Mouse (Mus musculus) midbrain, postnatal 0 days (tissue): ENCODE results near the gene Ifna4. TPM values are rescaled to one million over a fixed set of nuclear protein-coding genes. Genes with fewer than 3 reads are reported as not detected.

ENCODE experiments used
- ATAC-seq: fragments of 200-750 bp; cut with Nextera tagmentation; 2 replicates; pipeline ENCODE4 v1.8.0; 2017; ENCODE audit warnings: moderate number of reproducible peaks, mild to moderate bottlenecking, moderate TSS enrichment, moderate library complexity; ENCODE audit not compliant: low FRiP score
- DNase-seq: peaks from one replicate; pipeline ENCODE4 v3.0.0-alpha.2; 2015; ENCODE audit warnings: low spot score
- H3K27ac ChIP-seq: fragments of 300-500 bp; sonication (generic); 2 replicates; pipeline ENCODE4 v1.5.1; 2014; ENCODE audit warnings: low read depth, mild to moderate bottlenecking, low read length, mixed read lengths
- H3K27me3 ChIP-seq: fragments of 300-500 bp; sonication (generic); 2 replicates; pipeline ENCODE4 v1.6.1; 2014; ENCODE audit warnings: low read length, control low read depth, mixed read lengths; ENCODE audit not compliant: insufficient read depth
- H3K36me3 ChIP-seq: fragments of 300-500 bp; sonication (generic); 2 replicates; pipeline ENCODE4 v1.6.1; 2014; ENCODE audit warnings: low read length, control low read depth, mixed read lengths; ENCODE audit not compliant: insufficient read depth
- H3K4me1 ChIP-seq: fragments of 300-500 bp; sonication (generic); 2 replicates; pipeline ENCODE4 v1.6.1; 2014; ENCODE audit warnings: mild to moderate bottlenecking, control low read depth, antibody characterized with exemption, low read length, mixed read lengths; ENCODE audit not compliant: insufficient read depth
- H3K4me2 ChIP-seq: fragments of 300-500 bp; sonication (generic); 2 replicates; pipeline ENCODE4 v1.6.1; 2014; ENCODE audit warnings: low read depth, mild to moderate bottlenecking, low read length, mixed read lengths; ENCODE audit not compliant: poor library complexity, severe bottlenecking
- H3K4me3 ChIP-seq: fragments of 300-500 bp; sonication (generic); 2 replicates; pipeline ENCODE4 v1.5.1; 2014; ENCODE audit warnings: low read depth, mild to moderate bottlenecking, low read length, moderate library complexity
- H3K9ac ChIP-seq: fragments of 300-500 bp; sonication (generic); replicated peaks from 2 replicates; pipeline ENCODE4 v1.6.1; 2014; ENCODE audit warnings: mild to moderate bottlenecking, low read length, moderate library complexity, mixed read lengths; ENCODE audit not compliant: poor library complexity, severe bottlenecking
- H3K9me3 ChIP-seq: fragments of 300-500 bp; sonication (generic); 2 replicates; pipeline ENCODE4 v1.6.1; 2016; ENCODE audit warnings: low read length, control low read depth
- CTCF ChIP-seq: IDR thresholded peaks from 2 replicates; pipeline ENCODE4 v1.5.1; 2016; ENCODE audit warnings: antibody characterized with exemption, mild to moderate bottlenecking
- WGBS: fragments of 180-500 bp; shearing (Covaris S2); extraction: QIAGEN DNeasy Blood & Tissue Kit; methylation state at CpG from one replicate; pipeline ENCODE4 v1.1.7; 2014; 5-methylcytosine and 5-hydroxymethylcytosine counted together
- polyA plus RNA-seq: library from polyadenylated mRNA; unstranded; fragments of >200 nt; fragmentation: Nextera tagmentation; extraction: Ambion mirVana; gene quantifications from 2 replicates; pipeline ENCODE4 v1.2.1, GENCODE M21; 2015
- total RNA-seq: library from RNA; depleted of rRNA; stranded (reverse); fragments of >200 nt; gene quantifications from 2 replicates; pipeline ENCODE4 v1.2.3, GENCODE M21; 2014

Ifna4 gene
- total and polyA plus RNA-seq, 2 experiments from 2014 or later, result not detected

DNA sequence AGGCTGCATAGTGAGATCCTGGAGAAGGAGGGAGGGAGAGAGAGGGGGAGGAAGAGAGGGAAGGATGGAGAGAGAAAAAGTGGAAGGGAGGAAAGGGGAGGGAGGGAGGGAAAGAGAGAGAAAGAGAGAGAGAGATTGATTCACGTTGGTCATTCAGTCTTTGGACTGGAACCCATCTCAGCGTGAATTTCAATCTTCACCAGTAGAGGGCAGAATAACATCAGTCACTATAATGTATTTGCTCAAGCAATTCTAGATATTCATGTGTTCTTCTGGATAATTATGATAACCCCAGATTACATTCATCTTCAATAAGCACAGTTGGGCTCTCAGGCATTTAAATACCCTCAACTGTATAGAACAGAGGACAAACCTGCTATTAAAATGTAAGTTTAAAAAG lies 31.0 kb downstream of the Ifna4 start:
- peak; percentile 72 for DNase-seq
- peak; percentile 84 for TF ChIP-seq CTCF
- H3K4me2 ChIP-seq, result no peak overlapping the region

DNA sequence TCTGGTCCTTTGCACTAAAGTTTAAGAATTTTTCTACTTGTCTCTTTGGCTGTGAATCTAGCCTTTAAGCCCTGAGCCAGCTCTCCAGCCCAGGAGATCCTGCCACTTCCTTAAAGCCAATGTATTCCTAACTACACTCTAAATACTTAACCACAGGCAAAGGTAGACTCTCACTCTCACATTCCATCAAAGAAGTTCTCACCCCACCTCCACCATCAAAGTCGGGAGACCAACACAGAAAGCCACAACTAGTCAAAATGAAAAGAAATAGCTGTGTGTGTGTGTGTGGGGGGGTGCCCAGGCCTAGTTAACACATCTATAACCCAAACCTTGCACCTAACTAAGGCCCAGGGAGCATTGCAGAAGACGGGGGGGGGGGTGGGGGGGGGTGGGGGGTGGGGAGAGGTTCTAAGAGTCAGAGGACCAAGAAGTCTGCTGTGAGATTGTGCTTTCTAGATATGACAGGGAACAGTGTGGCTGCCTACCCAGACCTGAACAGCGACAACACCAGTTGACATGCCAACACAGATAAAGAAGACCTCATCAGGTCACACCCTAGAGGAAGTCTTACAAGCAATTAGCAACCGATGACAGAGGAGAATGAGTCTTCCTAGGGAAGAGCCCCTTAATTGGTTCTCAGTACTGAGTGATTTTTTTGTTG lies 33.9 kb downstream of the Ifna4 start:
- WGBS, result 81% methylated on average over 3 of the region's 4 CpGs
- Histone ChIP-seq H3K9me3 (no peaks in the 10 kb centered on the region), H3K9ac (no peak overlapping the region), H3K4me1 (no peaks in the 10 kb centered on the region), H3K36me3 (no peaks in the 10 kb centered on the region), H3K4me2 (no peak overlapping the region), H3K4me3 (no peak overlapping the region), H3K27me3 (no peaks in the 10 kb centered on the region), H3K27ac (no peak overlapping the region)
- ATAC-seq, result no peak
- DNase-seq, result no peak
- no peak for TF ChIP-seq CTCF

More for the DNA sequence above, 31.0 kb downstream of the Ifna4 start:
- Histone ChIP-seq H3K27ac (no peak overlapping the region), H3K9ac (no peak overlapping the region), H3K27me3 (no peaks in the 10 kb centered on the region), H3K4me3 (no peak overlapping the region), H3K36me3 (no peaks in the 10 kb centered on the region), H3K9me3 (no peaks in the 10 kb centered on the region), H3K4me1 (no peaks in the 10 kb centered on the region)
- no peak for ATAC-seq
- WGBS, result 0% methylated on average over 2 of the region's 2 CpGs

DNA sequence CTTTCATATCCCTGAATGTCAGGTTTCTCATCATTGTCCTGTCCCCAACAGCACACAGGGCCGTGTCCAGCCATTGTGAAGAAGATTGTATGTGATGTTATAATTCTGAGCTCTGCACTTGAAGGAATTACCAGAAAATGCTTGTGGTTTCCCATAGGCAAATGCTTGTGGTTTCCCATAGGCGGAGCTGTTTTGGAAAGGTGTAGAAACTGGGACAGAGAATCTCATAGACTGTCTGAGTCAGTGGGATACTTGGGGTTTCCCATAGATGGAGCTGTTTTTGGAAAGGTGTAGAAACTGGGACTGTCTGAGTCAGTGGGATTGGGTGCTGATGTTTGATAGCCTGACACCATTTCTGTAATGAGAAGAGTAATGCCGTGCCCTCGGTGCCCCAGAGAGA lies 34.9 kb downstream of the Ifna4 start:
- no peak overlapping the region for H3K4me3 ChIP-seq
- no peak overlapping the region for H3K27ac ChIP-seq
- WGBS, result 74% methylated on average over 4 of the region's 4 CpGs
- H3K4me1 ChIP-seq, result no peaks in the 10 kb centered on the region
- no peak overlapping the region for H3K4me2 ChIP-seq
- H3K27me3 ChIP-seq, result no peaks in the 10 kb centered on the region
- no peaks in the 10 kb centered on the region for H3K9me3 ChIP-seq
- TF ChIP-seq CTCF, result no peak
- no peaks in the 10 kb centered on the region for H3K36me3 ChIP-seq
- no peak overlapping the region for H3K9ac ChIP-seq
- ATAC-seq, result no peak
- no peak for DNase-seq

DNA sequence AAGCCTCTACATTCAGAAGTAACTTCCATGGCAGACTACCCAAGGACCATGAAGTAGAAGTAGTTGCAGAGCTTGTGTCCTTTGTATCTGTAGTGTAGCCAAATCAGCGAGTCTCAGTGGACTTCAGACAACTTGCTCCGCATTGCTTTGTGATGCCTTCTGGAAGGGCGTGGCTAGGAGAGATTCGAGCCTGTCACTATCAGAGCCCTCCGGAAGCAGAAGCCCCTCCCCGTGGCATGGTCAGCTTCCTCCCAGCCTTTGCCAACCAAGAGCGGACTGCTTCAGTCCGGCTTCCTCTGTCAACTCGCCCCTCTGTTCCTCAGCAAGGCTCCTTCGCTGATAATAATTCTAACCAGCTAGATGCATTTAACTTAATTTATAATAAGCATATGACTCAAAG lies 36.6 kb downstream of the Ifna4 start:
- no peaks in the 10 kb centered on the region for H3K9me3 ChIP-seq
- H3K27ac ChIP-seq, result no peak overlapping the region
- H3K36me3 ChIP-seq, result no peaks in the 10 kb centered on the region
- 48% methylated on average over 10 of the region's 10 CpGs for WGBS
- no peaks in the 10 kb centered on the region for H3K27me3 ChIP-seq
- no peak overlapping the region for H3K4me2 ChIP-seq
- H3K9ac ChIP-seq, result no peak overlapping the region
- DNase-seq, result no peak
- no peak overlapping the region for H3K4me3 ChIP-seq
- no peaks in the 10 kb centered on the region for H3K4me1 ChIP-seq
- TF ChIP-seq CTCF, result no peak
- ATAC-seq, result no peak

DNA sequence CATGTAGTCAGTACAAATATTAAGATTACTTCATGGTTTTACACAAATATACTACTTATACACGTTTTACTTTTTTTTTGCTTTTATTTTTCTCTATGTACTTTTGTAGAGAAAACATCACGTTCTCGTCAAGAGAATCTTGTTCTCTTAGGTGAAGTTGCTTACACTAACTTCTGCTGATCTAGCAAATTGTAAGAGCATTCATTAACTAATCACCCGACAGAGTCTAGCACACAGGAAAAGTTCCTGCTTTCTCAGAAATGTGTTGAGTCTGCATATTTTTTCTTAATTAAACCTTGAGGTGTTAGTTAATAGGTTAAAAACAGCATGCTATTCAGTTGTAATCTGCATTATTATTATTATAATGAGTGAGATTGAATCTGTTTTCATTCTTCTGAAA lies 37.1 kb downstream of the Ifna4 start:
- no peak overlapping the region for H3K4me3 ChIP-seq
- ATAC-seq (no peak), DNase-seq (no peak)
- no peak overlapping the region for H3K4me2 ChIP-seq
- WGBS, result 73% methylated on average over 4 of the region's 4 CpGs
- no peaks in the 10 kb centered on the region for H3K9me3 ChIP-seq
- H3K36me3 ChIP-seq, result no peaks in the 10 kb centered on the region
- H3K4me1 ChIP-seq, result no peaks in the 10 kb centered on the region
- TF ChIP-seq CTCF, result no peak
- no peak overlapping the region for H3K9ac ChIP-seq
- H3K27me3 ChIP-seq, result no peaks in the 10 kb centered on the region
- no peak overlapping the region for H3K27ac ChIP-seq

DNA sequence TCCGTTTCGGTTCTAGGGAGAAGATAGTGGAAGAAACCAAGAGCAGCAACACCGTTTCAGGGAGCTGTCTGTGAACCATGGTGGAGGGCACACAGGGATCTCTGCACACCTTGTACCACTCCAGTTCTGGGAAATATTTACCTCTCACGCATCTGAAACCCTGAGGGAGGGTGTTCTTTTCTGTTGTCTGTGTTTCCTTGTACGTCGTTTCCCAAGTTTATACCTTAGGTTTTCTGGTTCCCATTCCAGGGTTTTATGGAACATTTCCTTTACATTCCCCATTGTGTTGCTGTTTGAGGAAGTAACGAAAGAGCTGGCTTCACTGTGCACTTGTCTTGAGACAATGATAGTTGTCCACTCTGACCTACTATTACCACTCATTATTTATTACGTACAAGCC lies 38.4 kb downstream of the Ifna4 start, which contains the start of gene Ifne:
TSS of gene Ifne (minus strand) at position 101 of the 400 bp plus-strand sequence.
- DNase-seq (no peak), ATAC-seq (no peak)
- 89% methylated on average over 8 of the region's 8 CpGs for WGBS
- Histone ChIP-seq H3K9ac (no peak within 1 kb of the TSS), H3K27ac (no peak within 1 kb of the TSS), H3K4me3 (no peak within 1 kb of the TSS), H3K4me1 (no peaks in the 10 kb centered on the region), H3K9me3 (no peaks in the 10 kb centered on the region), H3K36me3 (no peaks in the 10 kb centered on the region), H3K27me3 (no peaks in the 10 kb centered on the region), H3K4me2 (no peak within 1 kb of the TSS)
- no peak for TF ChIP-seq CTCF
